Mouse (Mus musculus): Measurements from ENCODE around the gene Rnf126.

- TF ChIP-seq CTCF (IDR thresholded peaks at IDR 0.05; ENCODE audit: extremely low read depth, insufficient read depth, insufficient read length, insufficient replicate concordance) (no peak), POLR2A (IDR thresholded peaks at IDR 0.05; ENCODE audit: low read depth, low read length) (no peak)
Measured at GRCm38 (mm10) chr10:79798289-79798928, 31.7 kb upstream of the Rnf126 start.

Measured in spleen, adult 2 months (tissue).